Mouse (Mus musculus): ENCODE data around the gene Trpm7. TPM values are rescaled to one million over a fixed set of nuclear protein-coding genes. Genes with fewer than 3 reads are reported as not detected.

The Trpm7 gene
- total and polyA plus RNA-seq, 3 experiments, result 22.3 to 23.1 TPM; not detected in 1

- Histone ChIP-seq H3K27me3 (ENCODE audit: control insufficient read depth in 1 of 2, insufficient read depth in 2 of 2, low read length in 2 of 2) (peaks cover 0 to 2% of the 10 kb centered on the region in 2 experiments; a peak in 1 of 4 replicates), H3K9me3 (replicated peaks; ENCODE audit: insufficient read depth, low read length) (no peaks in the 10 kb centered on the region), H3K4me3 (ENCODE audit: control insufficient read depth in 1 of 2, insufficient read depth in 1 of 2, low read depth in 2 of 2, low read length in 2 of 2) (no peak overlapping the region), H3K9ac (ENCODE audit: control insufficient read depth, low read depth, low read length, poor library complexity, severe bottlenecking) (no peak overlapping the region), H3K79me2 (ENCODE audit: control insufficient read depth, insufficient read depth, low read length, poor library complexity) (no peaks in the 10 kb centered on the region), H3K4me1 (ENCODE audit: control insufficient read depth in 1 of 2, insufficient read depth in 2 of 2, low read length in 2 of 2) (no peaks in the 10 kb centered on the region), H3K27ac (ENCODE audit: control insufficient read depth, low read depth, low read length) (no peak overlapping the region), H3K36me3 (ENCODE audit: control insufficient read depth in 1 of 2, insufficient read depth in 2 of 2, low read length in 2 of 2) (no peaks in the 10 kb centered on the region)
- TF ChIP-seq MXI1 (IDR thresholded peaks at IDR 0.05; ENCODE audit: low read depth, low read length), result no peak
- no peak for TF ChIP-seq CHD2 (IDR thresholded peaks at IDR 0.05; ENCODE audit: low read length)
- no peak for TF ChIP-seq MAX (IDR thresholded peaks at IDR 0.05; ENCODE audit: low read length)
- TF ChIP-seq BHLHE40 (IDR thresholded peaks at IDR 0.05; ENCODE audit: borderline replicate concordance, low read depth, low read length), result no peak
- TF ChIP-seq TBP (IDR thresholded peaks at IDR 0.05; ENCODE audit: low read depth, low read length), result peak; percentile 99
- peak; percentile 90 for TF ChIP-seq MAFK (IDR thresholded peaks at IDR 0.05; ENCODE audit: borderline replicate concordance, low read depth, low read length)
- TF ChIP-seq NELFE (IDR thresholded peaks at IDR 0.05; ENCODE audit: low read depth, low read length), result no peak
- no peak for TF ChIP-seq SMC3 (IDR thresholded peaks at IDR 0.05; ENCODE audit: low read depth, low read length)
- TF ChIP-seq TAL1 (IDR thresholded peaks at IDR 0.05; ENCODE audit: low read length), result no peak
- TF ChIP-seq KAT2A (conservative IDR thresholded peaks at IDR 0.05; ENCODE audit: low read depth, low read length), result no peak
- no peak for TF ChIP-seq JUND (IDR thresholded peaks at IDR 0.05; ENCODE audit: low read depth, low read length)
- TF ChIP-seq GABPA (IDR thresholded peaks at IDR 0.05; ENCODE audit: low read depth, low read length), result no peak
- no peak for TF ChIP-seq ZMIZ1 (IDR thresholded peaks at IDR 0.05; ENCODE audit: low read depth, low read length)
- DNase-seq (ENCODE audit: low read depth, low spot score), result peak; percentile 52
Measured at GRCm38 (mm10) chr2:126781478-126781877, 94.6 kb downstream of the Trpm7 start.

DNA sequence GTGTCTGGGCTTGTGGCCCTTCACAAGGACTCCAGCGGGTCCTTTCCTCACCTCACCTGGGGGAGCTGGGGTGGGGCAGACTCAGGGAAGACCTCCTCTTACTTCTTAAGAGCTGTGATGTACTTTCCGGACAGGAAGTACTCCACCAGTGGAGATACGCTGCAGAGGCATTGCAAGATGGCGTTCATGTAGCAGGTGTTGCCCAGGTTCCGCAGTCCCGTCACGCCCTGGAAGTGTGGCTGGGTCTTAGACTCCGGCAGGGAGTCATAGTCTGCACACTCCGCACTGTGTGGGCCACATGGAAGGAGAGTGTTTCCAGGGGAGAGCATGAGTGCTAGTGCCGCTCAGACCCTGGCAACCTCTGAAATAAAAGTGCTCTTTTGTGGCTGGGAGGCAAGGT is 95.7 kb downstream of the Trpm7 start:
- Histone ChIP-seq H3K27ac (ENCODE audit: control insufficient read depth, low read depth, low read length) (no peak overlapping the region), H3K9ac (ENCODE audit: control insufficient read depth, low read depth, low read length, poor library complexity, severe bottlenecking) (no peak overlapping the region), H3K4me3 (ENCODE audit: control insufficient read depth in 1 of 2, insufficient read depth in 1 of 2, low read depth in 2 of 2, low read length in 2 of 2) (no peak overlapping the region), H3K79me2 (ENCODE audit: control insufficient read depth, insufficient read depth, low read length, poor library complexity) (no peaks in the 10 kb centered on the region), H3K4me1 (ENCODE audit: control insufficient read depth in 1 of 2, insufficient read depth in 2 of 2, low read length in 2 of 2) (no peaks in the 10 kb centered on the region), H3K36me3 (ENCODE audit: control insufficient read depth in 1 of 2, insufficient read depth in 2 of 2, low read length in 2 of 2) (peaks cover 0 to 2% of the 10 kb centered on the region in 2 experiments; a peak in 2 of 4 replicates), H3K9me3 (replicated peaks; ENCODE audit: insufficient read depth, low read length) (no peaks in the 10 kb centered on the region), H3K27me3 (ENCODE audit: control insufficient read depth in 1 of 2, insufficient read depth in 2 of 2, low read length in 2 of 2) (peaks cover 0 to 2% of the 10 kb centered on the region in 2 experiments; a peak in 1 of 4 replicates)
- TF ChIP-seq CHD1 (IDR thresholded peaks at IDR 0.05; ENCODE audit: low read depth, low read length) (no peak), MAFK (IDR thresholded peaks at IDR 0.05; ENCODE audit: borderline replicate concordance, low read depth, low read length) (no peak), ZKSCAN1 (IDR thresholded peaks at IDR 0.05; ENCODE audit: low read depth, low read length) (no peak), NRF1 (IDR thresholded peaks at IDR 0.05; ENCODE audit: insufficient read depth, low read depth, low read length, poor library complexity, severe bottlenecking) (no peak), USF1 (IDR thresholded peaks at IDR 0.05; ENCODE audit: low read depth, low read length) (no peak), ZNF384 (IDR thresholded peaks at IDR 0.05; ENCODE audit: low read depth, low read length) (no peak), MYB (IDR thresholded peaks at IDR 0.05; ENCODE audit: low read depth, low read length) (no peak), CHD2 (IDR thresholded peaks at IDR 0.05; ENCODE audit: low read length) (no peak), POLR2AphosphoS5 (IDR thresholded peaks at IDR 0.05; ENCODE audit: borderline replicate concordance, low read depth, low read length) (no peak), BHLHE40 (IDR thresholded peaks at IDR 0.05; ENCODE audit: borderline replicate concordance, low read depth, low read length) (no peak), ETS1 (IDR thresholded peaks at IDR 0.05; ENCODE audit: low read depth, low read length) (no peak)
- DNase-seq (ENCODE audit: low read depth, low spot score), result no peak

Measured in MEL (cell line).